Mouse (Mus musculus): ENCODE results near the gene Gipc1. TPM values are rescaled to one million over a fixed set of nuclear protein-coding genes. Genes with fewer than 3 reads are reported as not detected.
A peak's percentile ranks its signal among the peaks of the same experiment; 100 is the strongest.

The Gipc1 gene
- polyA plus RNA-seq, 1 experiment from 2014 or later: 192 TPM

GRCm38 (mm10) chr8:83681099-83681498 lies 28.6 kb downstream of the Gipc1 start:
- Histone ChIP-seq H3K36me3 (peaks cover 64% of the 10 kb centered on the region), H3K9ac (no peak overlapping the region), H3K27me3 (no peaks in the 10 kb centered on the region), H3K9me3 (replicated peaks) (no peaks in the 10 kb centered on the region), H3K27ac (replicated peaks) (peak overlapping the region; percentile 85), H3K4me2 (replicated peaks) (no peak overlapping the region), H3K4me3 (replicated peaks) (no peak overlapping the region), H3K4me1 (peaks cover 16% of the 10 kb centered on the region)
- ATAC-seq (ENCODE audit: insufficient number of reproducible peaks, low FRiP score, low TSS enrichment, low read depth): 0 out of 2 replicates have a peak, but pooled peaks have one; percentile 40
- 18% methylated on average over 6 of the region's 6 CpGs for WGBS

DNA sequence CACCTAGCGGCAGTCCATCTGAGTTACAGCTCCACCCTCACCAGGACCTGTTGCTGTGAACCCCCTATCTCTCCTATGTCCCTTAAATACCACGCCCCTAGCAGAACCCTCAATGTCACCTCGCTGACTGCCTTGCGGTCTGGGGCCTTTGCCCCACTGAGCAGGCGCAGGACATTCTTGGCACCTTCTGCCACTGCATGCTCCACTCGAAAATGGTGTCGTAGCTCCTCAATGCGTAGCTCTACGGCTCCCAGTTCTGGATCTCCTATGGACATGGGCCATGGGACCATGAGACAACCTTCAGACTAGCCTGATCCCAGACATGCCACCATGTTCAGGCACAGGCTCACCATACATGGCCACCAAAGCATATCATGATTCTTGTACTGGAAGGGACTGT lies 32.0 kb downstream of the Gipc1 start:
- no peak overlapping the region for H3K27ac ChIP-seq (replicated peaks)
- H3K36me3 ChIP-seq: peaks cover 46% of the 10 kb centered on the region
- WGBS: 97% methylated on average over 9 of the region's 9 CpGs
- no peak for ATAC-seq (ENCODE audit: insufficient number of reproducible peaks, low FRiP score, low TSS enrichment, low read depth)
- H3K4me3 ChIP-seq (replicated peaks): no peak overlapping the region
- H3K9me3 ChIP-seq (replicated peaks): no peaks in the 10 kb centered on the region
- H3K27me3 ChIP-seq: no peaks in the 10 kb centered on the region
- H3K4me2 ChIP-seq (replicated peaks): no peak overlapping the region
- peaks cover 16% of the 10 kb centered on the region for H3K4me1 ChIP-seq
- no peak overlapping the region for H3K9ac ChIP-seq

GRCm38 (mm10) chr8:83689264-83689663 lies 36.8 kb downstream of the Gipc1 start:
- ATAC-seq (ENCODE audit: insufficient number of reproducible peaks, low FRiP score, low TSS enrichment, low read depth): no peak
- no peak overlapping the region for H3K9ac ChIP-seq
- H3K4me3 ChIP-seq (replicated peaks): no peak overlapping the region
- WGBS: 91% methylated on average over 6 of the region's 6 CpGs
- peaks cover 55% of the 10 kb centered on the region for H3K36me3 ChIP-seq
- no peak overlapping the region for H3K4me2 ChIP-seq (replicated peaks)
- H3K9me3 ChIP-seq (replicated peaks): no peaks in the 10 kb centered on the region
- H3K27me3 ChIP-seq: no peaks in the 10 kb centered on the region
- H3K4me1 ChIP-seq: peaks cover 6% of the 10 kb centered on the region; the same call in 1 of the 2 replicates
- no peak overlapping the region for H3K27ac ChIP-seq (replicated peaks)

- Histone ChIP-seq H3K4me3 (replicated peaks) (no peak overlapping the region), H3K36me3 (peaks cover 38% of the 10 kb centered on the region), H3K27ac (replicated peaks) (no peak overlapping the region), H3K4me2 (replicated peaks) (no peak overlapping the region), H3K9me3 (replicated peaks) (no peaks in the 10 kb centered on the region), H3K9ac (no peak overlapping the region), H3K4me1 (peaks cover 32% of the 10 kb centered on the region), H3K27me3 (no peaks in the 10 kb centered on the region)
- no peak for ATAC-seq (ENCODE audit: insufficient number of reproducible peaks, low FRiP score, low TSS enrichment, low read depth)
- WGBS: 76% methylated on average over 10 of the region's 10 CpGs
Observed at GRCm38 (mm10) chr8:83693609-83694236, 41.2 kb downstream of the Gipc1 start.

- Histone ChIP-seq H3K27me3 (no peaks in the 10 kb centered on the region), H3K36me3 (peaks cover 33% of the 10 kb centered on the region), H3K9ac (no peak overlapping the region), H3K4me2 (replicated peaks) (no peak overlapping the region), H3K9me3 (replicated peaks) (no peaks in the 10 kb centered on the region), H3K4me1 (peaks cover 32% of the 10 kb centered on the region), H3K27ac (replicated peaks) (no peak overlapping the region), H3K4me3 (replicated peaks) (no peak overlapping the region)
- WGBS: 83% methylated on average over 11 of the region's 11 CpGs
- no peak for ATAC-seq (ENCODE audit: insufficient number of reproducible peaks, low FRiP score, low TSS enrichment, low read depth)
Observed at GRCm38 (mm10) chr8:83694369-83695160, 42.1 kb downstream of the Gipc1 start.

- peaks cover 38% of the 10 kb centered on the region for H3K4me1 ChIP-seq
- H3K9ac ChIP-seq: no peak overlapping the region
- no peak overlapping the region for H3K4me2 ChIP-seq (replicated peaks)
- no peaks in the 10 kb centered on the region for H3K27me3 ChIP-seq
- WGBS: 82% methylated on average over 17 of the region's 17 CpGs
- no peak for ATAC-seq (ENCODE audit: insufficient number of reproducible peaks, low FRiP score, low TSS enrichment, low read depth)
- no peak overlapping the region for H3K27ac ChIP-seq (replicated peaks)
- H3K36me3 ChIP-seq: peaks cover 24% of the 10 kb centered on the region
- no peaks in the 10 kb centered on the region for H3K9me3 ChIP-seq (replicated peaks)
- H3K4me3 ChIP-seq (replicated peaks): no peak overlapping the region
Observed at GRCm38 (mm10) chr8:83695351-83696106, 43.1 kb downstream of the Gipc1 start.

- Histone ChIP-seq H3K27me3 (no peaks in the 10 kb centered on the region), H3K4me1 (peaks cover 42% of the 10 kb centered on the region), H3K36me3 (peaks cover 3% of the 10 kb centered on the region), H3K27ac (replicated peaks) (peak overlapping the region; percentile 83; the same call in 1 of the 2 replicates), H3K4me3 (replicated peaks) (peak overlapping the region; percentile 82), H3K9ac (peak overlapping the region; percentile 75), H3K9me3 (replicated peaks) (no peaks in the 10 kb centered on the region), H3K4me2 (replicated peaks) (peak overlapping the region; percentile 86)
- ATAC-seq (ENCODE audit: insufficient number of reproducible peaks, low FRiP score, low TSS enrichment, low read depth): no peak
- WGBS: 40% methylated on average over 19 of the region's 19 CpGs
Observed at GRCm38 (mm10) chr8:83697374-83698220, 45.1 kb downstream of the Gipc1 start.

DNA sequence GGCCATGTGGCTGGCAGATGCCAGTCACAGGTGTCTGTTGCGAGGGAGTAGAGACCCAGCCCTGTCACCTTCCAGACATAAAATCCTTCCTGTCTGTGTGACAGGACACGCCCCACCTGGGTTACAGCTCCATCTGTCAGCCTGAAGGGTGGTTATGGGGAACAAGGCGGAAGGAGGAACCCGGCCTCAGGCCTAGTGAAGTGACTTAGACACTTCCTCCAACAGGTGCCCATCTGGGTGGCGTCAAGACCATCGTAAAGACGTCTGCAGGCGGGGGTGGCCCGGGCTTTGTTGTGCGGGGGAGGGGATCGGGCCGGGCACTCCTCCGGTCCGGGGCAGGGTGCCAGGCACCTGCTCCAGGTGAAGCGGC lies 45.8 kb downstream of the Gipc1 start:
- peak overlapping the region; percentile 86 for H3K4me2 ChIP-seq (replicated peaks)
- peak overlapping the region; percentile 82 for H3K4me3 ChIP-seq (replicated peaks)
- no peaks in the 10 kb centered on the region for H3K9me3 ChIP-seq (replicated peaks)
- ATAC-seq (ENCODE audit: insufficient number of reproducible peaks, low FRiP score, low TSS enrichment, low read depth): no peak
- H3K36me3 ChIP-seq: no peaks in the 10 kb centered on the region
- no peaks in the 10 kb centered on the region for H3K27me3 ChIP-seq
- peak overlapping the region; percentile 83 for H3K27ac ChIP-seq (replicated peaks)
- WGBS: 5% methylated on average over 15 of the region's 15 CpGs
- peaks cover 42% of the 10 kb centered on the region for H3K4me1 ChIP-seq
- peak overlapping the region; percentile 75 for H3K9ac ChIP-seq

- Histone ChIP-seq H3K9me3 (replicated peaks) (no peaks in the 10 kb centered on the region), H3K9ac (peak within 1 kb of the TSS; percentile 75), H3K4me3 (replicated peaks) (peak within 1 kb of the TSS; percentile 82), H3K4me1 (peaks cover 39% of the 10 kb centered on the region), H3K4me2 (replicated peaks) (peak within 1 kb of the TSS; percentile 86), H3K27me3 (no peaks in the 10 kb centered on the region), H3K36me3 (no peaks in the 10 kb centered on the region), H3K27ac (replicated peaks) (peak within 1 kb of the TSS; percentile 83)
- under 1% methylated on average over 85 of the region's 85 CpGs for WGBS
- ATAC-seq (ENCODE audit: insufficient number of reproducible peaks, low FRiP score, low TSS enrichment, low read depth): peak; percentile 89
Observed at GRCm38 (mm10) chr8:83698661-83699453, 46.4 kb downstream of the Gipc1 start, which contains the start of gene Pkn1. Gene Pkn1 (minus strand): TSS chr8:83699179.

- H3K9me3 ChIP-seq (replicated peaks): no peaks in the 10 kb centered on the region
- 18% methylated on average over 9 of the region's 9 CpGs for WGBS
- peaks cover 33% of the 10 kb centered on the region for H3K4me1 ChIP-seq
- no peaks in the 10 kb centered on the region for H3K36me3 ChIP-seq
- peak overlapping the region; percentile 75; the same call in 1 of the 2 replicates for H3K9ac ChIP-seq
- H3K27me3 ChIP-seq: no peaks in the 10 kb centered on the region
- ATAC-seq (ENCODE audit: insufficient number of reproducible peaks, low FRiP score, low TSS enrichment, low read depth): no peak
- peak overlapping the region; percentile 82 for H3K4me3 ChIP-seq (replicated peaks)
- H3K27ac ChIP-seq (replicated peaks): peak overlapping the region; percentile 83
- peak overlapping the region; percentile 86 for H3K4me2 ChIP-seq (replicated peaks)
Observed at GRCm38 (mm10) chr8:83699566-83699965, 47.1 kb downstream of the Gipc1 start.

All from embryonic facial prominence, embryonic 15.5 days (tissue).